Mouse (Mus musculus) limb, embryonic 14.5 days (tissue): ENCODE measurements at regions not wholly inside any gene's neighbourhood (a gene's known extent, or its start where the extent isn't known, plus 50 kb on each side); places are given as distances from the start of the nearest gene placed in this dataset.

Experiments used
- ATAC-seq: fragments of 200-750 bp; cut with Nextera tagmentation; 2 replicates; pipeline ENCODE4 v1.8.0; 2017; ENCODE audit warnings: low read depth, moderate number of reproducible peaks, moderate TSS enrichment; ENCODE audit not compliant: low FRiP score
- DNase-seq: peaks from one replicate; pipeline ENCODE4 v3.0.0-alpha.2; 2015; ENCODE audit warnings: low spot score
- H3K27ac ChIP-seq: fragments of 300-500 bp; sonication (generic); replicated peaks from 2 replicates; pipeline ENCODE4 v1.5.1; 2014; ENCODE audit warnings: low read depth, mild to moderate bottlenecking, low read length, moderate library complexity, mixed read lengths
- H3K27me3 ChIP-seq: fragments of 300-500 bp; sonication (generic); 2 replicates; pipeline ENCODE4 v1.6.1; 2014; ENCODE audit warnings: low read length, mixed read lengths; ENCODE audit not compliant: control insufficient read depth, insufficient read depth
- H3K36me3 ChIP-seq: fragments of 300-500 bp; sonication (generic); 2 replicates; pipeline ENCODE4 v1.6.1; 2014; ENCODE audit warnings: mild to moderate bottlenecking, low read length, moderate library complexity, mixed read lengths; ENCODE audit not compliant: control insufficient read depth, insufficient read depth
- H3K4me1 ChIP-seq: fragments of 300-500 bp; sonication (generic); 2 replicates; pipeline ENCODE4 v1.6.1; 2014; ENCODE audit warnings: antibody characterized with exemption, low read length, mixed read lengths; ENCODE audit not compliant: control insufficient read depth, insufficient read depth
- H3K4me2 ChIP-seq: fragments of 300-500 bp; sonication (generic); replicated peaks from 2 replicates; pipeline ENCODE4 v1.6.1; 2014; ENCODE audit warnings: low read depth, mild to moderate bottlenecking, low read length, moderate library complexity; ENCODE audit not compliant: severe bottlenecking
- H3K4me3 ChIP-seq: fragments of 300-500 bp; sonication (generic); replicated peaks from 2 replicates; pipeline ENCODE4 v1.5.1; 2014; ENCODE audit warnings: low read length
- H3K9ac ChIP-seq: fragments of 300-500 bp; sonication (generic); 2 replicates; pipeline ENCODE4 v1.6.1; 2014; ENCODE audit warnings: mild to moderate bottlenecking, low read depth, low read length, moderate library complexity; ENCODE audit not compliant: severe bottlenecking
- H3K9me3 ChIP-seq: fragments of 300-500 bp; sonication (generic); 2 replicates; pipeline ENCODE4 v1.6.1; 2016; ENCODE audit warnings: low read length; ENCODE audit not compliant: control insufficient read depth
- POLR2A ChIP-seq: fragments of 200-500 bp; IDR thresholded peaks from 2 replicates; pipeline ENCODE4 v1.8.0; 2012; ENCODE audit warnings: inconsistent platforms, mild to moderate bottlenecking, moderate library complexity, borderline replicate concordance; ENCODE audit not compliant: insufficient read depth, insufficient read length; ENCODE audit errors: extremely low read depth
- WGBS: fragments of 180-500 bp; shearing (Covaris S2); extraction: QIAGEN DNeasy Blood & Tissue Kit; methylation state at CpG from one replicate; pipeline ENCODE4 v1.1.7; 2014; 5-methylcytosine and 5-hydroxymethylcytosine counted together

DNA sequence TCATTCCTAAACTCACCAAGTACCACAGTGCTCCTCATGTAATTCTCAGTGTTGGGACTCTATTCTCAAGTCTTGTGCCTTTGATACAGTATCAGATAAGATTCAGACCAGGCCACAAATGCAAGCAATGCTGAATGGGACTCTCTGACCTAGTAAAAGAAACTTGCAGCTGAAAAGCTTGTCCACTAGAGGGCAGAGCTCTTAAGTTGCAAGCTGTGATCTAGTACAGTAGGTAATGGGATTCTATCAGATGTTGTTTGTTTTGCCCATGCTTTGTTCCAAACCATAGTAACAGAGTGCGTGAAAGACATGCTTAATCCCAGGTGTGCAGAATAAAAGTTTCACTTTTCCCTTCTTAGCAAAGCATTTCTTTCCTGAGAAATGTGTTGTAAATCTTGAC is 383.2 kb upstream of the Chrm2 start:
- DNase-seq: peak; percentile 56
- Histone ChIP-seq H3K4me2 (no peak overlapping the region), H3K27me3 (no peaks in the 10 kb centered on the region), H3K4me3 (no peak overlapping the region), H3K4me1 (no peaks in the 10 kb centered on the region), H3K9me3 (no peaks in the 10 kb centered on the region), H3K36me3 (no peaks in the 10 kb centered on the region), H3K27ac (no peak overlapping the region), H3K9ac (no peak overlapping the region)
- ATAC-seq: no peak
- no peak for TF ChIP-seq POLR2A
- WGBS: 48% methylated on average over 1 of the region's 1 CpGs

DNA sequence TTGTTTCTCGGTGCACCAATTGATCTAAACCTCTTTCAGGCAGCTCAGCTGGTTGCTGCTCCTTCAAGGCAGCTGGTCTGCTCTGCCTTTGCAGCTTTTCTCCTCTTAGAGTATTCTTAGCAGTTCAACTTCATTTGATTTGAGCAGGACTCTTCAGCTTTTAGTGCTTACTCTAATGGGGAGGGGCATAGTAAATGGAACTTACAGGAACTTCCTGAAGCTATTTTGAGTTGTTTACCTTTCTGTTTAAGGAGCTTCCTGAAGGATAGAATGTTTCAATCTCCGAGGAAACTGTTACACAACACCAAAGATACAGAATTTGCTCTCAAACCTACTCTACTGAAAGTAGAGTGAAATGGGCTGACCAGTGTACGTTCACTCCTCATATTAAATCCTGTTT is 385.8 kb upstream of the Chrm2 start:
- no peaks in the 10 kb centered on the region for H3K36me3 ChIP-seq
- no peak for TF ChIP-seq POLR2A
- no peak for DNase-seq
- H3K4me2 ChIP-seq: no peak overlapping the region
- no peak overlapping the region for H3K4me3 ChIP-seq
- 77% methylated on average over 3 of the region's 3 CpGs for WGBS
- no peak overlapping the region for H3K27ac ChIP-seq
- H3K27me3 ChIP-seq: no peaks in the 10 kb centered on the region
- no peaks in the 10 kb centered on the region for H3K9me3 ChIP-seq
- no peak overlapping the region for H3K9ac ChIP-seq
- ATAC-seq: no peak
- no peaks in the 10 kb centered on the region for H3K4me1 ChIP-seq

DNA sequence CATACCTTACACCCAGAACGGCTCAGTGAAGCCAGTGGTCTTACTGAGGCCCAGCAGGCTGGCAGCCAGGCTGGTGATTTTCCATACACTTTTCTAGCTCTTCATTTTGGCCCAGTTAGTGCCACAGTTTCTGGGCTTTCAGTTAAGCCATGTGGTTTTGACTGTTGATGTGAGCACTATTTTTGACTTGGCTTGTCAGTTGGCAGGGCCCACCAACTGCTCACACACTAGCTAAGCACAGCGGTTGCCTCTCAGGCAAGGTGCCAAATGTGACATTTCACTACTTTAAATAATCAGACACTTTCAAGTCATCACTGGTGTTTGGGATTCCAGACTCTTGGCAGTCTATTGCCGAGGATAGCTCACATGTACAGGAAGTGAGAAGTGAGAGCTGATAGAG is 399.0 kb upstream of the Chrm2 start:
- Histone ChIP-seq H3K9ac (no peak overlapping the region), H3K9me3 (no peaks in the 10 kb centered on the region), H3K4me2 (no peak overlapping the region), H3K4me1 (no peaks in the 10 kb centered on the region), H3K27ac (no peak overlapping the region), H3K36me3 (no peaks in the 10 kb centered on the region), H3K27me3 (no peaks in the 10 kb centered on the region), H3K4me3 (no peak overlapping the region)
- DNase-seq (peak; percentile 9), ATAC-seq (no peak)
- 68% methylated on average over 3 of the region's 3 CpGs for WGBS
- no peak for TF ChIP-seq POLR2A

DNA sequence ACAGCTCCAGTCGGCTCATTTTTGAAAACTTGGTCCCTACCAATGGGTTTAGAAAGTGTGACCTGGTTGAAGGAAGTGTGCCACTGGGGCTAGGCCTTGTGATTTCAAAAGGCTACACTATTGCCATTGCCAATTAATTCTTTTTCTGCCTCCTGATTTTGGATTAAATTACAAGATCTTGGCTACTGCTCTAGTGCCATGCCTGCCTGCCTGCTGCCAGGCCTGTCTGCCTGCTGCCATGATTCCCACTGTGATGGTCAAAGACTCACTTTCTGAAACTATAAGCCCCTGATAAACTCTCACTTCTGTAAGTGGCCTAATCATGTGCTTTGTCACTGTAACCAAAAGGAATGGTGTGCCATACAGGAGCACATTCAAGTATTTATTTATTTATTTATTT is 400.4 kb upstream of the Mtpn start:
- Histone ChIP-seq H3K27me3 (no peaks in the 10 kb centered on the region), H3K4me1 (no peaks in the 10 kb centered on the region), H3K36me3 (no peaks in the 10 kb centered on the region), H3K4me2 (no peak overlapping the region), H3K9me3 (no peaks in the 10 kb centered on the region), H3K27ac (no peak overlapping the region), H3K4me3 (no peak overlapping the region), H3K9ac (no peak overlapping the region)
- DNase-seq (no peak), ATAC-seq (no peak)
- WGBS: 89% methylated on average over 1 of the region's 1 CpGs
- no peak for TF ChIP-seq POLR2A

DNA sequence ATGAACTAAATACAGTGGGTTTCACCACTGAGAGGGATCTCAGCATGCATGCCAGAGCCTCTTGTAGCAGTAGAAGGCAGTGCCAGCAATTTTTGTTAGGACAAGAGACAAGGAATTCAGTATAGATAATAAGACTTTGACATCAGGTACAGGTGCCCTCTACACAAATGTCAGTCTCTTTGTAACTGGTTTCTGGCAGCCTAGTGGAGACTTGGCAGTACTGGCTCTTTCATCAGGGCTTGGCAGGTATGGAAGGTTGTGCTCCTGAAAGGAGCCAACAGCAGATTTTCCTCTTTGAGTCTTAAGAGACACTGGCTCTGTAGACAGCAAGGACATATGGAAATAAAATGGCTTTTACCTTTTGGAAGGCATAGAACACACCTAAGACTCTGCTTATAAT is 384.5 kb upstream of the Mtpn start:
- no peak overlapping the region for H3K27ac ChIP-seq
- H3K4me3 ChIP-seq: no peak overlapping the region
- H3K4me2 ChIP-seq: no peak overlapping the region
- no peaks in the 10 kb centered on the region for H3K27me3 ChIP-seq
- H3K36me3 ChIP-seq: no peaks in the 10 kb centered on the region
- no peak for ATAC-seq
- H3K4me1 ChIP-seq: no peaks in the 10 kb centered on the region
- no peaks in the 10 kb centered on the region for H3K9me3 ChIP-seq
- H3K9ac ChIP-seq: no peak overlapping the region
- no peak for TF ChIP-seq POLR2A
- DNase-seq: no peak

DNA sequence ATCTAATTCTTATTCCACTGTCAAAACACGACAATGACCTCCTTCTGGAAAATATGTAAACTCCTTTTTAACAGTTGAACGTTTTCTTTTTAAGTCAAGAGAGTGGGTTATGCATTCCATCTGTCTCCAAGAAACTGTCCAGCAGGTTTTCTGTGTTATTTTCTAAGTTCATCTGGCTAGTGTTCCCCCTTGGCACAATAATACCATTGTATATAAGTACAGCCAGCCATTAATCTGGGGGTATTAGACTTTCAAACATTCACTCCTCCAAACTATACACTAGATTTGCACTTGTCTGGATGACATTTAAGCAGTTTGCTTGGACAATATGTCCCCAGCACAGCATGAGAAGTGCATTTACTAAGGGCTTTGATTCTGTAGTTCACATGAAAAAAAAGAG is 358.3 kb upstream of the Mtpn start:
- Histone ChIP-seq H3K9me3 (no peaks in the 10 kb centered on the region), H3K27ac (no peak overlapping the region), H3K9ac (no peak overlapping the region), H3K36me3 (no peaks in the 10 kb centered on the region), H3K4me2 (no peak overlapping the region), H3K27me3 (no peaks in the 10 kb centered on the region), H3K4me3 (no peak overlapping the region), H3K4me1 (no peaks in the 10 kb centered on the region)
- no peak for TF ChIP-seq POLR2A
- WGBS: 54% methylated on average over 2 of the region's 2 CpGs
- ATAC-seq (no peak), DNase-seq (no peak)
